Mouse (Mus musculus): ENCODE results near the gene Krtap28-13.

DNA sequence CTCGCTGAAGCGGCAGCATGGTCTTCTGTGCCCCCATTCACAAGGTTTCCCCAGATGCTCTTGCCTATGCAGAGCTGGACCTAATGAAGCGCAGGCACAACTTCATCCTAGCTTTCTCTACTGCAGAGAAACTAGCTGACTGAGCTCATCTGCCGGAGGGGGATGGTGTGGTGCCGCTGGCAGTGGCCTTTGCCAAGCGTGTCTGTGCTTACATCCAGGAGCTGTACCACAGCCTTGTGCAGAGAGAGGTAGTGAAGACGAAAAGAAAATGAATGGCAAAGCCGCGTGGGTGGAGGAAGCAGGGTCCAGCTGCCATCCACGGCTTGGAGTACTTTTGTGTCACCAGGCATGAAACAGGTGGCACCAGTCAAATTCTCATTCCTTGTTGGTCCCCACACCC is 6.5 kb downstream of the Krtap28-13 start:
- TF ChIP-seq CTCF (IDR thresholded peaks at IDR 0.05; ENCODE audit: control insufficient read depth, insufficient read depth, low read length) (no peak), POLR2A (IDR thresholded peaks at IDR 0.05; ENCODE audit: borderline replicate concordance, control insufficient read depth, low read depth, low read length) (no peak)
